Mouse (Mus musculus) left cerebral cortex, postnatal 36 days (tissue): ENCODE results near the gene Smc1a. TPM values are rescaled to one million over a fixed set of nuclear protein-coding genes. Genes with fewer than 3 reads are reported as not detected.
"Not testable (repeated sequence)": the region's sequence is repeated elsewhere in the genome, so short reads cannot be mapped to it uniquely, and the experiment has no call there.

Experiments used
- DNase-seq, 2 experiments: peaks; one replicate each; pipeline ENCODE4 v3.0.0; 2021 to 2022; ENCODE audit warnings: low spot score in 2 of 2, mixed read lengths in 1 of 2
- intact Hi-C: fragments of 180-260 bp; cut with DNase I; formaldehyde crosslinking; loops from one replicate; pipeline ENCODE4 v1.15.1; 2025
- total RNA-seq, 2 experiments: library from RNA; stranded (reverse); gene quantifications; 2 replicates each; pipeline ENCODE4 v1.2.3; 2021

Gene Smc1a
- 10 to 100 TPM; 45.2 to 51.3 TPM for total RNA-seq

DNA sequence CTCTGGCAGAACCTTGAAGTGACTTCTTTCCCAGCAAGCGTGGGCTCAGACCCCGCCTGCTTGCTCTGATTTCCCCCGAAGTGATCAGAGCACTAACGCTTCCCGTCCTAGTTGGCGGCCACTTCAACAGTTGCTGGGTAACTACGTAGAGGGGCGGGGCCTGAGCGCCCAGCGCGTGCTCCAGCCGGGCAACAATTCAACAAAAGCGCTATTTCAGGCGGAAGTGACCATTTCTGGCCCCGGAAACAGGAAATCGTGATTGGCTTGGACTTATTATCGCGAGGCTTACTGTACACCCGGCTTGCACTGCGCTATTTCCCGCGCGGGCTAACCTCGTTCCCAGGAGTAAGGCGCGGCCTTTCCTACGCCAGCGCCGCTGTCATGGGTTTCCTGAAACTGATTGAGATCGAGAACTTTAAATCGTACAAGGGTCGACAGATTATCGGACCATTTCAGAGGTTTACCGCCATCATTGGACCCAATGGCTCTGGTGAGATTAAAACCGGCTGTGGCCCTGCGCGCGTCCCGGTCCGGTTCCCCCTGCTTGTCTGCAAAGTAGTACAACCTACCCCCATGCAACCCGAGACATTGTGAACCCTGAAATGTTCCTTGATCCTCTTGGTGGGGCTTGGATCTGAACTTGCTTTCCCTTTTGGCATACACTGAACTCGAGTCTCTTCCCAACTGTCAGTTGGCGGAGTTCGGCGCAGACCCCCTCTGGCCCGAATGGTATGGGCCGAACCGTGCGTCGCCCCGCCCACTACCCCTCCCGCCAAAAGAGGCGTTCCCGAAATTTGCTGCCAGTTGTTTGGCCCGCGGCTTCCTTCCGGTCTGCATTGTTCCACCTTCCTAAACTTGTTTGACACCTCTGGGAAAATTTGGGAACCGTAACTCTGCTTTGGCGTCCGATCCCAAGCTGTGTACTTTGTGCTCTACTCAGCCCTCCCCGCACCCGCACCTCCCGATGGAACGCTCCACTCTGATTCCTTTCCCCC lies at the start of gene Smc1a, which contains the start of gene Ribc1:
TSS of gene Smc1a (plus strand) at position 278 of the 995 bp plus-strand sequence.
TSS of gene Ribc1 (minus strand) at position 145 of the 995 bp plus-strand sequence.
- intact Hi-C loops, result loop anchor here (2.0 to 5.0 kb wide), 3 partner anchors 16 to 130 kb away; partner anchors contain the start of gene Hsd17b10
- DNase-seq, result peak; percentile 88 to 89

DNA sequence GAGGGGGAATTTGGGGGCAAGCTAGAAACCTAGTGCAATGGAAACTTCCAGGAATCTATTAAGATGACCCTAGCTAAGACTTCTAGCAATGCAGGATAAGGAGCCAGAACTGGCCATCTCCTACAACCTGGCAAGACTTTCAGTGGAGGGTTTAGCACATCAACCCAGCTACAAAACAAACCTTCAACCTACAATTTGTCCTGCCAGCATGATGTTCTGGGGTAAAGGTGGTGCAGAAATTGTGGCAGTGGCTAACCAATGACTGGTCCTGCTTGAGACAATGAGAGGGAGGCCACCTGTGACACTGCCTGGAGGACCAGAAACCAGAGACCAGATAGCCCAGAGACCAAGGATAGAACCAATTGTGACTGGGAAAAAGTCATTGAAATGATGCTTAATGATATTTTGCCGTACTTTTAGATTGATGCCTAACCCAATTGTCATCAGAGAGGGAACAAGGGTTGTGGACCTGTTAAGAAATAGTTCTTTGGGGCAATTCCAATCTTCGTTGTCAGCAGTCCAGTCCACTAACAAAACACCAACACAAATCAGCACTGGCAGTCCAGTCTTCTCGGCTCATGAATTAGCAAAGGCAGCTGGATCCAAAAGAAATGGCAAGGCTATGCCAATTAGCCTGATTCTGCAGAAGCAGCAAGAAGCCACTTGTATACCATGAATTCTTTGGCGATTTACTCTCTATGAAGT lies 17.1 kb upstream of the Smc1a start:
- no peak for DNase-seq
- intact Hi-C loops, result no loop called here

DNA sequence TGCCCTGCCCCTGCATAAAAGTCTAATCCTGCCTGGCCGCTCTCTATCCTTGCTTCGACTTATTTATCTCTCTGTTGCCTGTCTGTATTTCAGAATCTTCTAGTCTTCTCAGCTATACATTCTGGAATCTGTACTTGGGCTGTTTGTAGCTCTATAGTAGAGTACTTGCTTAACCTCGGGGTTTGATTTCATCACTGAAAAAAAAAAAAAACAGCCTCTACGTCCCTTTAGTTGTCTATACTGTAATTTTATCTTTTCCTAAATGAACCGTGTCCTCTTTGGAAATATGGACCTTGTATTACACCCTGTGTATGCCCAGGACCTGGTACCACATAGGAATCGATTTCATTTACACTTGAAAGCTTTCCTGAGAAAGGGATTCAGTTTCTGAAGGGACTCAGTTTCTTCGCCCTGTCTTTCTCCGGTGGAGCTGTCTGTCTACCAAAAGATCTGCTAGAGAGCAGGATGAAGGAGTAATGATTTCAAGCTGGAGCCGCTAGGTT lies 15.0 kb upstream of the Smc1a start:
- intact Hi-C loops, result loop anchor here (2.0 kb wide), 1 partner anchor 16 kb away; the partner anchor contains the start of genes Ribc1 and Smc1a
- no peak for DNase-seq

DNA sequence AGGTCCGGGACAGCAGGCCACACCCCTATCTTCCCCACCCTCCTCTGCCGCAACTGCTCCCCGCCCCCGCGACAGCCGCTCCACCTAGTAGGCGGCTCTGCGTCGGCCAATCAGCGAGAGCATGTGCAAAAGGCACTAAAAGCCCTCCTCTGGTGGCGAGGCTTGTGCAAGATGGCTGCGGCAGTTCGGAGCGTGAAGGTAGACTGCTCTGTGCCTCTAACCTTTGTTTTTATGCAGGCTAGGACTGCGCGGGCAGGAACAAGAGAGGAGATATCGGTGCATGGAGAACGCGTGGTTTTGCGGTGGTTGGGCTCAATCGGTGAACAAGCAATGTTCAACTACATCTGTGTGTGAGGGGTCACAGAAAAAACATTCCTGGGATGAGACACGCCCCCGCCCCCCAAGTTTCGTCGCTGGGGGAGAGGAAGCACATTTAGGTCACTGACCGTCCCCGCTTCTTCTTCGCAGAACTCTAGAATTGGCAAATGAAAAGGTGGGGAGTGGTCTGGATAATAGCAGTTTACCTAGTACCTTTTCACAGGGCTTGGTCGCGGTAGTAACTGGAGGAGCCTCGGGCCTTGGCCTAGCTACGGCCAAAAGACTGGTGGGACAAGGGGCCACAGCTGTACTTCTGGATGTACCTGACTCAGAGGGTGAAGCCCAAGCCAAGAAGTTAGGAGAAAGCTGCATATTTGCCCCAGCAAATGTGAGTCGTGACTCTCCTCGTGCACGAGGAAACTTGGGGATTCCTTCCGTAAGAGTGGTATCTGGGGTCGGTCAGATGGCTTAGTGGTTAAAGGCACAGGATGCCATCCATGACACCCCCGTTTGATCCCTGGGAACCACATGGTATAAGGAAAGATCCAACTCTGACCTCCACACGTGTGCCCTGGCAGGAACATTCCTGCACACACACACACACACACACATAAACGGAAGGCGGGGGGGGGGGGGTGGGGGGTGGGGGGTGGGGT lies 14.2 kb upstream of the Smc1a start, which contains the start of gene Hsd17b10:
TSS of gene Hsd17b10 (plus strand) at position 109 of the 974 bp plus-strand sequence.
- DNase-seq, result peak; percentile 77 to 80
- intact Hi-C loops, result loop anchor here (2.0 kb wide), 1 partner anchor 15 kb away; the partner anchor contains the start of genes Ribc1 and Smc1a

DNA sequence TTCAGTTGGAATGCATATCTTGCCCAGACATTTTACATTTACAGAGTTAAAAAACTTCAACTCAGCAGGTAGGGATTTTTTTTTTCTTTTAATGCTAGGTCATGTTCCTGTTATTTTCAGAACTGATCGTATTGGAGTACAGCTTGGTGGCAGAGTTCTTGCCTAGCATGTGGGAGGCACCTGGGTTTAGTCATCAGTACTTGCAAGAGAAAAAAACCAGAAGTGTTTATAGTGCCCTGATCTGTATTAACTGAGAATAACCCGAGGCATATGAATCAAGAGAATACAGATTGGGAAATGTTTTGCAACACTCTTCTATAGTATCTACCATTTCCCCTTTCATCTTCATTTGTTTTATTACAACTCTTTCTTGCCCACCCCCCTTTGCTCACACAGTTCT lies 13.4 kb upstream of the Smc1a start:
- DNase-seq, result no peak
- intact Hi-C loops, result no loop called here

DNA sequence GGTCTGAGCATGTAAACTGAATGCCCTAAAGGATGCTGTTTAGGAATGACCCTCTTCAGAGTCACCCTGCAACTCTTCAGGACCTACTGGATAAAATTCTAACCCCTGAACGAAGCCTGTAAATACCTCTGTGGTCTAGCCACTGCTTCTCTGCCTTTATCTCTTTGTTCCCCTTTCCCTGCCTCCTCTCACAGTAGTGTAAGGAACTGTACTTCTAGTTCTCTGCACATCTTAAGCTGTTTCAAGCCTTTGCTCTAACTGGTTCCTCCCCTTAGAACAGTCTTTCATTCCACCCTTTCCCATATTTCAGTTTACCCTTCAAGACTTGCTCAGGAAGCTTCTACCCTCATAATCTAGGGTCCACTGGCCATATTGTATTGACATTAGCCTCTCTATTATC lies 8.4 kb upstream of the Smc1a start:
- intact Hi-C loops, result no loop called here
- DNase-seq, result no peak

DNA sequence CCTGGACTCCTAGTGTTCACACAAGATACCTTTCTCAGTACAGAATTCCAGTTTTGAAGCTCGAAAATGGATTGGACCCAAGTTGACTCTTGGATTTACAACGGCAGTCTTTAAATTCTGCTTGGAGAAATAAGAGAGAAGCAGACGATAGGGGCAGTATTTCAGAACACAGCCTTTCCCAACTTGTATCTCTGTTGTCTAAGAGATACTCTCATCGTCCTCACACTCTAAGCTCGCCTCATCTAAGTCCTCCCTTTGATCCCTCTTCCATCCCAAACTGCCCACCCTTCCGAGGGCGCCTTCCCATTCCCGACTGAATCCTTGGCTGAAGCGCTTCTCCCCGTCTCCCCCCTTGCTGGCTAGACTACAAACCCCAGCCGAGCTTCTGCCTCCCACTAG lies 477 bp upstream of the Smc1a start:
- intact Hi-C loops, result loop anchor here (2.0 to 5.0 kb wide), 3 partner anchors 15 to 131 kb away; partner anchors contain the start of gene Hsd17b10
- DNase-seq, result no peak

DNA sequence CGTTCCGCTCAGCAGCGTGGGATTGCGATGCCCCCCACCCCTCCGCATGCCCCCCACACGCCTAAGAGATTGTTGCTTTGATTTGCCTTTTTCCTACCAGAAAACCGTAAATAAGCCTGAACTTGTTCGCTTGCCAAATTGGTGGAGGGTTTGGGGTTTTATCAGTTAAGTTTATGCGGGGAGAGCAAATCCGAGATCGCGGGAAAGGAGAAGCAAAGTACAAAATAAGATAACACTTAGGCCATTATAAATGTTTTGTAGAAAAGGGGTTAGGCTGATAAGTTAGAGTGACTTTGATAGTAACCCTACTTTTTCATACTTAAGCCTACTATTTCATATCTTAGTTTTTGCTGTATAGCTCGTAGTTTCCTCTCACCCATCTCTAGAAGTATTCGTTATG lies 958 bp downstream of the Smc1a start:
- intact Hi-C loops, result loop anchor here (2.0 to 5.0 kb wide), 3 partner anchors 16 to 130 kb away; partner anchors contain the start of gene Hsd17b10
- DNase-seq, result no peak

DNA sequence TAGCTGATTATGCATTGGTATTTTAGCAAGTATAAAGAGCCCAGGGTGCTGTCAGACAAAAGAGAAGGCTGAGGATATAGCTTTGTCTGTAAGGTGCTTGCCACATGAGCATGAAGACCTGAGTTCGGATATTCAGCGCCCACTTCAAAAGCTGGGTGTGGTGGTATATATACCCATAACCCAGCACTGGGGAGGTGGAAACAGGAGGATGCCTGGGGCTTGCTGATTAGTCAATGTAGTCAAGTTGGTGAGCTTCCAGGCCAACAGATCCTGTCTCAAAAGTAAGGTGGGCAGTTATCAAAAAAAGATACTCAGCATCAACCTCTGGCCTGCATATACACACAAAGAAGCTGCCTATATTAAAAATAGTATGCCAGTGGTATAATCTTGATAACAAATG lies 3.1 kb downstream of the Smc1a start:
- DNase-seq, result no peak
- intact Hi-C loops, result loop anchor here (5.0 kb wide), 1 partner anchor 72 kb away; no protein-coding TSS in a partner anchor

DNA sequence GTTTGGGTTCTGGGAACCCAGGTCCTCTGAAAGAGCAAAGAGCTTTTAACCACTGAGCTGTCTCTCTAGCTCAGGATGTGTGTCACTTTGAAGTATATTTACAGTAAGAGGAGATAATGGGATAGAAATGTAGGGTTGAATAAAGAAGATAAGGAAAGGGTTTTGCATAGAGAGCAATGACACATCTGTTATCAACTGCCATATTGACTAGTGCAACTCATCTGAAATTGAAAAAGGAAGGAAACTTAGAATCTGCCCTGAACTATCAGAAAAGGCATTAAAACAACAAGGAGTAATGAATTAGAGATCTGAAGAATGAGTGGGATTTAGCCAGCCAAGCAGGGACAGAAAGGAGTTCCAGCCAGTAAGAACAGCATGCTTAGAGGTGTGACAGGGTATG lies 23.6 kb downstream of the Smc1a start:
- intact Hi-C loops, result no loop called here
- DNase-seq, result no peak

DNA sequence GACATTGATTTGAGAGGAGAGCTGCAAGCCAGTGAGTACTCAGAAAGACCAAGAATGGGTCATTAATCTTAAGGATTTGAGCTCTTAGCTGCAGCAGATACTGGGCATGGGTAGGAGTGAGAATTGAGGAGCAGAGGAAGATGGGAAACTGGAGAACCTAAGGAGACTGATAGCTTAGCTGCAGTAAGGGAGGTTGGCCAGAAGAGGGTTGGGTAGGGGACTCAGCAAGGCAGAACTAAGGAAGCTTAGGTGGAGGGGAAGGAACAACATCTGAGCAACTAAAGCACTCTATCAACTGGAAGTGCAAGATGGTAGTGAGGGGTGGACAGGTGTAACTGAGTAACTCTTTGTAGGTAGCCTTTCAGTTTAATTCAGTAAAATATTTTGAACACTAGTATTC lies 31.0 kb downstream of the Smc1a start:
- intact Hi-C loops, result no loop called here
- no peak for DNase-seq

DNA sequence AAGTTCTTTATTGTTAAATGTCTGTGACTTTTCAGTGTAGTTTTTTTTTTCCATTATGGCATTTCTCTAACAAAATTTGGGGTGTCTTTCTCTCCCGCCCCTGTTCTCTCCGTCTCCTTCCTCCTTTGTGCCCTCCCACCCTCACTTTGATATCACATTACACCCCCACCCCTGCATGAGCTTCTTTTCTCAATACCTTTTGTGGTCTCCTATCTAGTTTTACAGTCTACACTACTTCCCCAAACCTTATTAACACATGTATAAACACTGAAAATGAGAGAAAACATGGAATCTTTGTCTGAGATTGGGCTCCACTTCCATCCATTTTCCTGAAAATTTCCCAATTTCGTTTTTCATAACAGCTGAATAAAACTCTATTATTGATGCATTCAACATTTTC lies 36.3 kb downstream of the Smc1a start:
- intact Hi-C loops, result loop anchor here (5.0 kb wide), 1 partner anchor 95 kb away; no protein-coding TSS in a partner anchor
- no peak for DNase-seq

DNA sequence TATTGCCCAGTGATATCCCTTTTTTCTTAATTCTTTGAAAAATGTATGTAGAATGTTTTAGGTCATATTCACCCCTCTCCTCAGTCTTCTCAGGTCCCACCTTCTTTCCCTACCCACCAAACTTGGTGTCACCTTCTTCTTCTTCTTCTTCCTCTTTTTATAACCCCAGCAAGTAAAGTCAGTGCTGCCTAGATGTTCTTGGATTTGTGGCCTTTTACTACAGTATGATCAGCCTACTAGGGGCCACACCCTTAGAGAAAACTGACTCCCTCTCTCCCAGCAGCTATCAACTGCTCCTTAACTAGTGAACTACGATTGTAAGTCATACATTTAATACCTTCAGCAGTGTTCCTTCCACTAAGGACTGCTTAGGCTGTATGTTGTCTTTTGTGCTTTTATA lies 37.9 kb downstream of the Smc1a start:
- intact Hi-C loops, result loop anchor here (5.0 kb wide), 1 partner anchor 93 kb away; no protein-coding TSS in a partner anchor
- no peak for DNase-seq

DNA sequence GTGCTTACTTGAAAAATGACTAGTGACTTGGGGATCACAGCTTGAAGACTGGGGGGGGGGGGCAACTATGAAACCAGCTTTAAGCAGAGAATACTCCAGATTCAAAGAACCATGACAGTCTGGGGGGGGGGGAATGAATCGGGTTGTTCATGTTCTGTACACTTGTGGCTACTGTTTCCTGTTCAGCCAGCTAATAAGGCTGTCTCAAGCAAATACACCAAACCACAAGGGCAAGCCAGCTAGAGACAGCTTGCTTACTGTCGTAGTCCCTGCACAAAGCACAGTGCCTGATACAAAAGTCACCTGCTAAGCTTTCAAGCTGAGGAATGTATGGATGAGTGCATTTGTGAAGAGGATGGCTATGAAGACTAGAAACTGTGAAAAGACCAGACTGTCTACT lies 49.4 kb downstream of the Smc1a start:
- DNase-seq, result no peak
- intact Hi-C loops, result loop anchor here (5.0 kb wide), 1 partner anchor 82 kb away; no protein-coding TSS in a partner anchor

DNA sequence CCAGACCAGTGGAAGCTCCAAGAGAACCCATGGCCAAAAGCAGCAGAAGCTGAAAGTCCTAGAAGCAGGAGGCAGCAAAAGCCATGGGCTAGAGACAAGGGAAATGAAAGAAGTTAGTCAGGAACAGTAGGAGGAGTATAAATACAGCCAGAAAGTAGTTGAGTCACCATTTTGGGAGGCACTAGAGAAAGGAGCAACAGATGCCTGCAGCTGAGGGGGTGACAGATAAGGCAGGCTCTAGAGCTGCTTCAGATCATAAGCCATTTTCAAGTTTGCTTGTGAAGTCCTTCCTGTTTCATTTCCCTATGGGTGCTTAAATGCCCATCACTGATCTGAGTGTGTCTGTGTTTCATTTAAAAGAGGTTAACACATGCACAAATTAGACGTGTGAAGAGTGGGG lies 51.6 kb downstream of the Smc1a start:
- DNase-seq, result peak in 1 of 2 experiments; percentile 15

DNA sequence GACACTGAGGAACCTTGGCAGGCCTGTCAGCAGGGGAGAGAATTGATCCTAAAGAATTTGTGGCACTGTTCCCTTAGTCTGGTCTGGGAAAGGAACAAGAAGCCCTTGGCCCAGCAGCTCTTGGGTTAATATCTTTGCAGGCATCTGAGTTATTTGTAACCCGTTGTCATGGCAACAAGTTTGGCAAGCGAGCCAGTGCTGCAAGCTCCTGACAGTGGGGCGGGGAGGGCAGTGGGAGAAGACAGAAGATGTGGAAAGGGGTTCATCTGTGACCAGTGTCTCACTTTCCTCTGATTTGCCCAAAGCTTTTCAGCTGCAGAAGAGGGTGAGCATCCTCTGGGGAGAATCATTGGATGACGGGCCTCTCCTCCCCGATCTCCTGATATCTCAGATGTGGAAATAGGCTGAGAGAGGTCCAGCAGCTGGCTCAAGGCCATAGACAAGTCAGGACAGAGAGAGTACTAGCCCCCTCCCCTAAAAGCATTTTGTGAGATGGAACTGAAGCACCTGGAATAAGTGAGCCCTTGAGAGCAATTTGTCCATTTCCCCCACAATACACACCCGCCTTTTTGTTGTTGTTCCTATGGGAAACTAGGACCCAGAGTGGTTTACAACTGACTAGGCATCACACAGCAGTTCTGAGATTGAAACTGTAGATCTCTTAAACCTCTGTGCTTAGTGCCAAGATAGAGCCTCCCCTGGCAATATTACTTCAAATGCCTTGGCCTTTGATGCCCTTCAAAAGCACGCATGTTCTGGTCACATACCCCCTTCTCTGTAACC lies 73.8 kb downstream of the Smc1a start:
- intact Hi-C loops, result not testable (repeated sequence)
- DNase-seq, result peak; percentile 59

More for the DNA sequence above, 51.6 kb downstream of the Smc1a start:
- intact Hi-C loops, result loop anchor here (5.0 kb wide), 1 partner anchor 80 kb away; no protein-coding TSS in a partner anchor

DNA sequence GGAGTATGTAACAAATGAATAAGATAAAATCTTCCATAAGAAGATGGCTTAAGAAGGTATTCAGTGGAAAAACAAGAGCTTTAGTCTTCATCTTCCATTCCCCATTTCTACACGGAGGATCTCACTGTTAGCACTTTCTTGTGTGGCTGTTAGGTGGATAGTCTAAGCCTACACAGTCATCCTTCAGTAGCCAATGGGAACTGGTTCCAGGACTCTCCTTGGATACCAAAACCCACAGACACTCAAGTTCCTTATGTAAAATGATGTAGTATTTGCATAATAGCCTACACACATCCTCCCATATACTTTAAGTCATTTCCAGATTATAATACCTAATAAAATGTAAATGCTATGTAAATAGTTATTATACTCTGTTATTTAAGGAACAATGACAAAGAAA lies 81.3 kb downstream of the Smc1a start:
- DNase-seq, result no peak
- intact Hi-C loops, result no loop called here
